ENCODE assay signal across 8 mouse cellular contexts in the genomic region with DNA sequence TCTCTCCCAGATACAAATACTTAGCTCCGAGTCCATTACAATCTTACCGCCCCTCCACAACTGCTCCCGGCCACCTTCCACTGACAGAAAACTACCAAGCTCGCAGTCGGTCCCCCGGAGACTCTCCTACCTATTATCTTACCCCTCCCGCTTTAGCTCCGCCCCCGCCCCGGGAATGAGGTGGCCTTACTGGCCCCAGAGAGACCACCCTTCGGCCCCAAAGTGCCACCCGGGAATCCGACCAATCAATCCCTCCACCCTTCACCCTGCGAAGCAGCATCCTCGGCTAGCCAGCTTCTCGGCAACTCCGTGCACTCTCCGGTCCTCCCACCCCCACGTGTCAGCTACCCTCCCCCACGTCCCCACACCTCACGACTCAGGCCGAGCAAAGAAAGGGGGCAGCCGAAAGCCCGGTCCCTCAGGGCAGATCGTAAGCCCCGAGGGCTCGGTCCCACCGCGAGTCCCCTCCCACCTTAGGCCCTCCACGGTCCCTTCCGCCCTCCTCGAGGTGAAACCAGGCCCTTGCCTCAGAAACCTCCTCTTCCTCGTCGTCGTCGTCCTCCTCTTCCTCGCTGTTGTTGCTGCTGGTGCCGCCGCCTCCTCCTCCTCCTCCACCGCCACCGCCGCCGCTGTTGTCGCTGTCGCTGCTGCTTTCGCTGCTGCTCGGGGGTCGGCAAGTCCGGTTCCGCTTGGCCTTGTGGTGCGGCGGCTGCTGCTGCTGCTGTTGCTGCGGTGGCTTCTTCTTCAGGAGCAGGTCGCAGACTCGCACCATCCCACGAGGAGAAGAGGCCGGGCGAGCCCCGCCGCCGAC. TPM values are rescaled to one million over a fixed set of nuclear protein-coding genes. Genes with fewer than 3 reads are reported as not detected.
DNase-seq lines count a peak whose midpoint lies in the region; ATAC-seq lines count a peak whose summit lies in the region.

No protein-coding gene starts in this region.

- peak; percentile 78 for DNase-seq in ZHBTc4 (ENCODE audit: low read depth, low spot score)
- peak; percentile 59 to 67 for DNase-seq in cerebellum, postnatal 25 days
- DNase-seq in frontal cortex, postnatal 25 days (ENCODE audit: low spot score in 2 of 2) = peak; percentile 24 to 27
- peak; percentile 46 for DNase-seq in left cerebral cortex, adult 8-10 months (ENCODE audit: low spot score in 2 of 2)
- DNase-seq in right cerebral cortex, postnatal 10 days (ENCODE audit: low spot score in 2 of 2) = peak; percentile 59 to 64
- peak; percentile 38 to 46 for DNase-seq in urinary bladder, postnatal 36 days (ENCODE audit: low spot score in 2 of 2)

- under 1% methylated on average over 54 of the region's 61 CpGs for WGBS in hindbrain, embryonic 16.5 days

- peak overlapping the region; percentile 96 for H3K4me3 ChIP-seq in hindbrain, embryonic 16.5 days (ENCODE audit: low read length)

- H3K4me1 ChIP-seq in hindbrain, embryonic 16.5 days (ENCODE audit: control insufficient read depth, insufficient read depth, low read depth, low read length) = peaks cover 16% of the 10 kb centered on the region

- peak; percentile 21 for ATAC-seq in hindbrain, embryonic 16.5 days
- peak; percentile 21 for ATAC-seq in megakaryocyte, adult 5-6 weeks (ENCODE audit: poor library complexity, severe bottlenecking)

- H3K9me3 ChIP-seq in hindbrain, embryonic 16.5 days (ENCODE audit: control insufficient read depth, low read length) = no peaks in the 10 kb centered on the region

- no peaks in the 10 kb centered on the region for H3K36me3 ChIP-seq in hindbrain, embryonic 16.5 days (ENCODE audit: control insufficient read depth, insufficient read depth, low read length)

- H3K27ac ChIP-seq in hindbrain, embryonic 16.5 days (ENCODE audit: low read depth, low read length) = peak overlapping the region; percentile 99

- H3K9ac ChIP-seq in hindbrain, embryonic 16.5 days (ENCODE audit: low read depth, low read length) = peak overlapping the region; percentile 98

- no peaks in the 10 kb centered on the region for H3K27me3 ChIP-seq in hindbrain, embryonic 16.5 days (replicated peaks; ENCODE audit: control insufficient read depth, insufficient read depth, low read length)

- H3K4me2 ChIP-seq in hindbrain, embryonic 16.5 days (ENCODE audit: low read length) = peak overlapping the region; percentile 73

RNA-seq across cellular contexts. Expression of a gene that starts 1.0 kb away (rescaled TPM):
- 26.5 and 27.3 TPM in 2 replicates for polyA plus RNA-seq in hindbrain, embryonic 16.5 days (2015; fragmentation: Nextera tagmentation; extraction: Ambion mirVana)
- total RNA-seq in left cerebral cortex, adult 8-10 months (2022) = 100 to 1,000 TPM; 106 to 116 (median 113) TPM
- total RNA-seq in megakaryocyte, adult 5-6 weeks (2015) = 54.9 and 57.0 TPM in 2 replicates
- 44.0 and 61.7 TPM in 2 replicates for total RNA-seq in megakaryocyte, adult 5-6 weeks (2017)

RNA-seq across cellular contexts. Expression of a gene that starts 1.7 kb away (rescaled TPM):
- 3.3 and 3.7 TPM in 2 replicates for polyA plus RNA-seq in hindbrain, embryonic 16.5 days (2015; fragmentation: Nextera tagmentation; extraction: Ambion mirVana)
- 1 to 10 TPM; 1.5 to 3.1 (median 2.2) TPM for total RNA-seq in left cerebral cortex, adult 8-10 months (2022)
- total RNA-seq in megakaryocyte, adult 5-6 weeks (2015) = 2.3 and 4.3 TPM in 2 replicates
- 0.89 and 1.6 TPM in 2 replicates for total RNA-seq in megakaryocyte, adult 5-6 weeks (2017)

Comparison
In these comparisons a context has a peak if more than half of its experiments do, and no peak if none do; other contexts are left out.
1. Peak in every context shown above with its lines: DNase-seq, ATAC-seq, H3K4me3 ChIP-seq and H3K27ac ChIP-seq.
2. DNase-seq: peak in every context shown above with its lines; median percentile 78 in ZHBTc4; 63 in cerebellum, postnatal 25 days; 62 in right cerebral cortex, postnatal 10 days; 46 in left cerebral cortex, adult 8-10 months; 42 in urinary bladder, postnatal 36 days; 26 in frontal cortex, postnatal 25 days.